Mouse (Mus musculus) cerebellum, postnatal 36 days (tissue): ENCODE measurements around the gene Olfr1145.

Experiments used
- DNase-seq, 2 experiments: peaks; one replicate each; pipeline ENCODE4 v3.0.0; 2021 to 2022; ENCODE audit warnings: mixed read lengths in 2 of 2

Gene Olfr1145

DNA sequence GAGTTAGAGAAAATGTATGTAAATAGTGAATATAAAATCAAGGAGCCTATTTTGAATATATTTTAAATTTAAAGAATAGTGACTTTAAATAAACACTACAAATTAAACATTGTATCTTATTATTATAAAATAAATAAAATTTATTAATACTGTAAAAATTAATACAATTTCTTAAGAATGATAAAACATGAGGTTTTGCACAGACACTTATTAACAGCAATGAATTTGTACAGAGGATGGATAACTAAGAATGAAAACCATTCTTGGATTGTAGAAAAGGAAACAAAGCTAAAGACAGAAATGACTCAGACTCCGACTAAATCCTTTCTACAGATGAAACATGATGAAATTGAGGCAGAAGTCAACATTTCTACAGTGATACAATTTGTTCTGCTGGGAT is at the start of gene Olfr1145:
Gene Olfr1145 (plus strand): TSS at position 301 of the 400 bp plus-strand sequence.
- DNase-seq: no peak

- DNase-seq: no peak
These were observed 33.5 kb upstream of the Olfr1145 start for GRCm38 (mm10) chr2:87776143-87776542.

GRCm38 (mm10) chr2:87779183-87779582 is 30.4 kb upstream of the Olfr1145 start, which contains the start of gene Olfr152:
TSS of gene Olfr152 (plus strand) at chr2:87779483.
- no peak for DNase-seq

- DNase-seq: no peak
These were observed 9.3 kb upstream of the Olfr1145 start, which contains the start of gene Olfr1143 for GRCm38 (mm10) chr2:87800292-87800691. TSS of gene Olfr1143 (plus strand) at chr2:87800592.

GRCm38 (mm10) chr2:87830233-87830632 is 20.6 kb downstream of the Olfr1145 start, which contains the start of gene Olfr1148:
TSS of gene Olfr1148 (plus strand) at chr2:87830533.
- DNase-seq: no peak

- no peak for DNase-seq
These were observed 34.1 kb downstream of the Olfr1145 start, which contains the start of gene Olfr1150-ps1 for GRCm38 (mm10) chr2:87843693-87844092. TSS of gene Olfr1150-ps1 (plus strand) at chr2:87843993.

DNA sequence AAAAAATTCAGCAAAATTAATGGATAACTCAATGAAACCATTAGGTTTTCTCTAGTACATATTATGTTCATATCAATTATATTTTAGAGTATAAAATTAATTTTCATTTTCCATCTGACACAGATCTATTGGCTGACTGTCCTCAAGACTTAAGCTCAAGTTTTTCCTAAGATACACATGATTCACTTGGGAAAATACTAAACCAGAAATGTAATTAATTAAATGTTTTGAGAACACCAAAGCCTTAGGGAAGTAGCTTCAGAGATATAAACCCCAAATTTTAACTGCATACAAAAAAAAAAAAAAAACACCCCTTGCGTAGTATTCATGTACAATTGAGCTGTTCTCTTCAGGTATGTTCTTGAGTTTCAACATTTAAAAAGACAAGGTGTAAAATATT is 45.9 kb downstream of the Olfr1145 start, which contains the start of gene Olfr1151:
Gene Olfr1151 (plus strand): TSS at position 301 of the 400 bp plus-strand sequence.
- no peak for DNase-seq
